8 mouse cellular contexts compared by ENCODE assay signal in the genomic region with DNA sequence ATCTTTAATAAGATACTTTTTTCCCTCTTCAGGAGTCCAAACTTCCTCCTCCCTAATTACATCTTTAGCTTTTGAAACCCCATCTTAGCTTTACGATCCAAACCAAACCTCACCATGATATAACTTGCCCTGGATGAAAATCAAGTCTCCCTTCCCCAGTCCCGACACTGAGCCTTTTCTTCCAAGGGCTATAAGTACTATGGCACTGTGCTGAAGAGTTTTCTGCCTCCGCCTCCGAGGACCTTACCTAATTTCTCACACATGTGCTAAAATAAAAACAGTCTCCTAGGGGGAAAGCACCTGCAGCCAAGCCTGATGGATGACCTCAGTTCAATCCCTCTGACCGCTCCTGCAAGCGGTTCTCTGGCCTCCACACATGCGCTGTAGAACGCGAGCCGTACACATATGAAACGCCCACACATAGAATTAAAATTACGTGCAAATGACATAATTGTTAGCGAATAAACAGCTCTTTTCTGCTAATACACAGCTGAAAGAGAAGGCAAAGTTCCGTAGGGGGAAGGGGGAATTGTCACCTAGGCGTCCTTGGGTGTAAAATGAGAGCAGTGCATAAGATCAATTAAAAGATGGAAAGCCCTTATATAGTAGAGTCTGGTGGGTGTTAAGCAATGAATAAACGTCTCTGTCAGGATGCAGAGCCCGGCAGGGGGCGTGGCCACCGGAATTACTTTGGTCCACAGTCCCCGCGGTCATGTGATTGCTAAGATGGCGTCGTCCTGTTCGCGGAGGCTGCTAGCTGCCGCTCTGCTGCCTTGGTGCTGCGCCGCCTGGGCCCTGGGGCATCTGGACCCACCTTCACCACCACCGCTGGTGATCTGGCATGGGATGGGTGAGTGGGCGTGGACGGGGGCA. TPM values are rescaled to one million over a fixed set of nuclear protein-coding genes. Genes with fewer than 3 reads are reported as not detected.
DNase-seq lines count a peak whose midpoint lies in the region; ATAC-seq and TF ChIP-seq lines count a peak whose summit lies in the region.

TSS of gene Ppt1 (plus strand) at position 713 of the 873 bp plus-strand sequence.

- peak; percentile 63 to 75 for TF ChIP-seq POLR2A in MEL (IDR thresholded peaks at IDR 0.05; ENCODE audit: control insufficient read depth in 1 of 2, insufficient read depth in 1 of 2, low read depth in 1 of 2, low read length in 2 of 2, poor library complexity in 1 of 2)
- peak; percentile 74 for TF ChIP-seq POLR2A in cerebellum, adult 2 months (IDR thresholded peaks at IDR 0.05; ENCODE audit: borderline replicate concordance, insufficient read depth, low read length)

- no peak; a peak in 1 of 6 replicates for TF ChIP-seq CTCF in MEL (IDR thresholded peaks at IDR 0.05 in 2 of 3, conservative IDR thresholded peaks at IDR 0.05 in 1 of 3; ENCODE audit: control insufficient read depth in 1 of 3, insufficient read depth in 1 of 3, low read depth in 2 of 3, low read length in 3 of 3, poor library complexity in 1 of 3, severe bottlenecking in 1 of 3)
- TF ChIP-seq CTCF in cerebellum, adult 2 months (IDR thresholded peaks at IDR 0.05; ENCODE audit: borderline replicate concordance, insufficient read depth, low read depth, low read length), result no peak

- H3K36me3 ChIP-seq in MEL (ENCODE audit: control insufficient read depth in 1 of 2, insufficient read depth in 2 of 2, low read length in 2 of 2), result peaks cover 0 to 18% of the 10 kb centered on the region in 2 experiments; a peak in 2 of 4 replicates
- no peaks in the 10 kb centered on the region for H3K36me3 ChIP-seq in lung, embryonic 16.5 days (ENCODE audit: control insufficient read depth, insufficient read depth, low read length)

- peak; percentile 92 for DNase-seq in MEL (ENCODE audit: low read depth, low spot score)
- peak; percentile 89 for DNase-seq in cerebellum, adult 2 months
- DNase-seq in forelimb bud, embryonic 11.5 days (ENCODE audit: low read depth, low spot score), result peak; percentile 82
- peak; percentile 88 for DNase-seq in layer of hippocampus, adult 9-10 months (ENCODE audit: low spot score)
- peak; percentile 61 for DNase-seq in ovary, postnatal 10 days (ENCODE audit: low spot score)
- peak; percentile 83 to 92 for DNase-seq in thymus, postnatal 10 days (ENCODE audit: low spot score in 2 of 2)

- peaks cover 0 to 21% of the 10 kb centered on the region in 2 experiments; a peak in 2 of 4 replicates for H3K4me1 ChIP-seq in MEL (ENCODE audit: control insufficient read depth in 1 of 2, insufficient read depth in 2 of 2, low read length in 2 of 2)
- H3K4me1 ChIP-seq in cerebellum, adult 2 months (ENCODE audit: control insufficient read depth, insufficient read depth, low read length), result peaks cover 3% of the 10 kb centered on the region; the same call in 1 of the 2 replicates
- H3K4me1 ChIP-seq in lung, embryonic 16.5 days (replicated peaks; ENCODE audit: control insufficient read depth, insufficient read depth, low read length), result peaks cover 12% of the 10 kb centered on the region

- H3K79me2 ChIP-seq in MEL (ENCODE audit: control insufficient read depth, insufficient read depth, low read length, poor library complexity), result peaks cover 5% of the 10 kb centered on the region

- H3K4me3 ChIP-seq in MEL (ENCODE audit: control insufficient read depth in 1 of 2, insufficient read depth in 1 of 2, low read depth in 2 of 2, low read length in 2 of 2), result peak within 1 kb of the TSS; percentile 94 to 97
- H3K4me3 ChIP-seq in cerebellum, adult 2 months (replicated peaks; ENCODE audit: insufficient read depth, low read depth, low read length), result peak within 1 kb of the TSS; percentile 76
- peak within 1 kb of the TSS; percentile 67 for H3K4me3 ChIP-seq in lung, embryonic 16.5 days (ENCODE audit: low read length)

- WGBS in cerebellum, adult 2 months, result under 1% methylated on average over 31 of the region's 31 CpGs
- WGBS in lung, embryonic 16.5 days, result 4% methylated on average over 31 of the region's 31 CpGs

- H3K9ac ChIP-seq in MEL (ENCODE audit: control insufficient read depth, low read depth, low read length, poor library complexity, severe bottlenecking), result peak within 1 kb of the TSS; percentile 83
- H3K9ac ChIP-seq in lung, embryonic 16.5 days (ENCODE audit: low read length), result peak within 1 kb of the TSS; percentile 73

- no peak for TF ChIP-seq RAD21 in MEL (IDR thresholded peaks at IDR 0.05; ENCODE audit: low read depth, low read length)

- ATAC-seq in hematopoietic stem cell, adult 5-6 weeks (replicated peaks in 1 of 2; ENCODE audit: insufficient read depth in 1 of 2, low FRiP score in 2 of 2, low TSS enrichment in 1 of 2, low read depth in 1 of 2, poor library complexity in 2 of 2, severe bottlenecking in 2 of 2), result peak; percentile 92 to 96
- ATAC-seq in lung, embryonic 16.5 days (ENCODE audit: low read depth), result peak; percentile 93

- no peak; a peak in 1 of 4 replicates for TF ChIP-seq EP300 in MEL (IDR thresholded peaks at IDR 0.05; ENCODE audit: low read depth in 1 of 2, low read length in 2 of 2)

- H3K4me2 ChIP-seq in lung, embryonic 16.5 days (ENCODE audit: low read depth, low read length), result peak within 1 kb of the TSS; percentile 92

- H3K27ac ChIP-seq in MEL (ENCODE audit: control insufficient read depth, low read depth, low read length), result peak within 1 kb of the TSS; percentile 73
- H3K27ac ChIP-seq in cerebellum, adult 2 months (ENCODE audit: insufficient read depth, low read length), result peak within 1 kb of the TSS; percentile 48
- no peak within 1 kb of the TSS for H3K27ac ChIP-seq in lung, embryonic 16.5 days (ENCODE audit: low read length)

- no peaks in the 10 kb centered on the region for H3K9me3 ChIP-seq in MEL (replicated peaks; ENCODE audit: insufficient read depth, low read length)
- no peaks in the 10 kb centered on the region for H3K9me3 ChIP-seq in lung, embryonic 16.5 days (ENCODE audit: control insufficient read depth, low read length)

- no peaks in the 10 kb centered on the region for H3K27me3 ChIP-seq in MEL (ENCODE audit: control insufficient read depth in 1 of 2, insufficient read depth in 2 of 2, low read length in 2 of 2)
- no peaks in the 10 kb centered on the region for H3K27me3 ChIP-seq in cerebellum, adult 2 months (ENCODE audit: control insufficient read depth, insufficient read depth, low read length)
- no peaks in the 10 kb centered on the region for H3K27me3 ChIP-seq in lung, embryonic 16.5 days (ENCODE audit: control insufficient read depth, insufficient read depth, low read depth, low read length)

TF ChIP-seq in MEL, 35 proteins besides CTCF, POLR2A, EP300 and RAD21 (continues in another document):
- TF ChIP-seq USF2 (IDR thresholded peaks at IDR 0.05; ENCODE audit: borderline replicate concordance in 1 of 2, insufficient read depth in 1 of 2, low read depth in 1 of 2, low read length in 2 of 2) (peak; percentile 41 to 81; a peak in 3 of 4 replicates), SIN3A (IDR thresholded peaks at IDR 0.05; ENCODE audit: low read length) (peak; percentile 97), MEF2A (IDR thresholded peaks at IDR 0.05; ENCODE audit: extremely low read depth, insufficient replicate concordance, low read depth, low read length, poor library complexity, severe bottlenecking) (no peak), MYC (IDR thresholded peaks at IDR 0.05; ENCODE audit: low read depth, low read length) (no peak), USF1 (IDR thresholded peaks at IDR 0.05; ENCODE audit: low read depth, low read length) (peak; percentile 97), ELF1 (IDR thresholded peaks at IDR 0.05; ENCODE audit: low read depth, low read length) (0 out of 2 replicates have a peak, but pooled peaks have one; percentile 32), MYB (IDR thresholded peaks at IDR 0.05; ENCODE audit: low read depth, low read length) (no peak), MAFK (IDR thresholded peaks at IDR 0.05; ENCODE audit: borderline replicate concordance, low read depth, low read length) (no peak), GABPA (IDR thresholded peaks at IDR 0.05; ENCODE audit: low read depth, low read length) (no peak), POLR2AphosphoS5 (IDR thresholded peaks at IDR 0.05; ENCODE audit: borderline replicate concordance, low read depth, low read length) (no peak), TCF12 (IDR thresholded peaks at IDR 0.05; ENCODE audit: low read depth, low read length) (peak; percentile 41; the same call in 1 of the 2 replicates), UBTF (IDR thresholded peaks at IDR 0.05; ENCODE audit: borderline replicate concordance, insufficient read depth, low read depth, low read length) (no peak), E2F4 (IDR thresholded peaks at IDR 0.05; ENCODE audit: borderline replicate concordance, low read depth, low read length) (no peak), SMC3 (IDR thresholded peaks at IDR 0.05; ENCODE audit: low read depth, low read length) (no peak), MXI1 (IDR thresholded peaks at IDR 0.05; ENCODE audit: low read depth, low read length) (peak; percentile 86), CHD2 (IDR thresholded peaks at IDR 0.05; ENCODE audit: low read length) (no peak), NELFE (IDR thresholded peaks at IDR 0.05; ENCODE audit: low read depth, low read length) (peak; percentile 68), ZKSCAN1 (IDR thresholded peaks at IDR 0.05; ENCODE audit: low read depth, low read length) (no peak), MAX (IDR thresholded peaks at IDR 0.05; ENCODE audit: low read length) (0 out of 2 replicates have a peak, but pooled peaks have one; percentile 23), CHD1 (IDR thresholded peaks at IDR 0.05; ENCODE audit: low read depth, low read length) (no peak), BHLHE40 (IDR thresholded peaks at IDR 0.05; ENCODE audit: borderline replicate concordance, low read depth, low read length) (peak; percentile 20; the same call in 1 of the 2 replicates), ETS1 (IDR thresholded peaks at IDR 0.05; ENCODE audit: low read depth, low read length) (peak; percentile 56), NRF1 (IDR thresholded peaks at IDR 0.05; ENCODE audit: insufficient read depth, low read depth, low read length, poor library complexity, severe bottlenecking) (peak; percentile 68), JUND (IDR thresholded peaks at IDR 0.05; ENCODE audit: low read depth, low read length) (no peak), POLR2AphosphoS2 (IDR thresholded peaks at IDR 0.05; ENCODE audit: low read length) (peak; percentile 48; the same call in 1 of the 2 replicates), ZMIZ1 (IDR thresholded peaks at IDR 0.05; ENCODE audit: low read depth, low read length) (peak; percentile 22; the same call in 1 of the 2 replicates)

RNA-seq across cellular contexts. Expression of gene Ppt1, which starts in this region (rescaled TPM):
- 12.5 and 13.1 TPM in 2 replicates for total RNA-seq in MEL (2012; rRNA removed)
- polyA plus RNA-seq in MEL (2012; ENCODE audit: insufficient read depth in 1 of 2, insufficient read length in 2 of 2, low read depth in 1 of 2, low replicate concordance in 2 of 2, missing spikeins in 1 of 2), result 10 to 100 TPM in 1 of 2 experiments, not detected in 1; 19.9 TPM
- 131 and 133 TPM in 2 replicates for polyA plus RNA-seq in cerebellum, adult 2 months (2012; rRNA removed)
- 73.6 and 84.3 TPM in 2 replicates for total RNA-seq in hematopoietic stem cell, adult 5-6 weeks (2017)
- 70.1 and 79.2 TPM in 2 replicates for polyA plus RNA-seq in lung, embryonic 16.5 days (2015; fragmentation: Nextera tagmentation; extraction: Ambion mirVana)
